Mouse (Mus musculus) heart, embryonic 11.5 days (tissue): ENCODE measurements around the gene Akap2. TPM values are rescaled to one million over a fixed set of nuclear protein-coding genes. Genes with fewer than 3 reads are reported as not detected.

Source experiments
- ATAC-seq: fragments of 200-750 bp; cut with Nextera tagmentation; replicated peaks from 2 replicates; pipeline ENCODE4 v1.8.0; 2017; ENCODE audit warnings: moderate library complexity; ENCODE audit not compliant: insufficient number of reproducible peaks, low FRiP score, low TSS enrichment
- H3K27ac ChIP-seq: fragments of 300-500 bp; sonication (generic); 2 replicates; pipeline ENCODE4 v1.5.1; 2014; ENCODE audit warnings: mild to moderate bottlenecking, low read depth, low read length
- H3K27me3 ChIP-seq: fragments of 300-500 bp; sonication (generic); 2 replicates; pipeline ENCODE4 v1.6.1; 2014; ENCODE audit warnings: mild to moderate bottlenecking, low read length, mixed read lengths; ENCODE audit not compliant: control insufficient read depth, insufficient read depth
- H3K36me3 ChIP-seq: fragments of 300-500 bp; sonication (generic); 2 replicates; pipeline ENCODE4 v1.6.1; 2014; ENCODE audit warnings: mild to moderate bottlenecking, low read length, moderate library complexity, mixed read lengths; ENCODE audit not compliant: control insufficient read depth, insufficient read depth
- H3K4me1 ChIP-seq: fragments of 300-500 bp; sonication (generic); 2 replicates; pipeline ENCODE4 v1.6.1; 2014; ENCODE audit warnings: low read length; ENCODE audit not compliant: control insufficient read depth, insufficient read depth
- H3K4me2 ChIP-seq: fragments of 300-500 bp; sonication (generic); 2 replicates; pipeline ENCODE4 v1.6.1; 2014; ENCODE audit warnings: mild to moderate bottlenecking, moderate library complexity
- H3K4me3 ChIP-seq: fragments of 300-500 bp; sonication (generic); 2 replicates; pipeline ENCODE4 v1.5.1; 2014; ENCODE audit warnings: low read depth, low read length
- H3K9ac ChIP-seq: fragments of 300-500 bp; sonication (generic); 2 replicates; pipeline ENCODE4 v1.6.1; 2014; ENCODE audit warnings: mild to moderate bottlenecking, low read depth, low read length, moderate library complexity
- H3K9me3 ChIP-seq: fragments of 300-500 bp; sonication (generic); replicated peaks from 2 replicates; pipeline ENCODE4 v1.6.1; 2016; ENCODE audit warnings: low read length; ENCODE audit not compliant: control insufficient read depth
- WGBS: fragments of 180-500 bp; shearing (Covaris S2); extraction: QIAGEN DNeasy Blood & Tissue Kit; methylation state at CpG from one replicate; pipeline ENCODE4 v1.1.7; 2014; ENCODE audit not compliant: insufficient replicate concordance; 5-methylcytosine and 5-hydroxymethylcytosine counted together
- polyA plus RNA-seq: library from polyadenylated mRNA; unstranded; fragments of >200 nt; fragmentation: Nextera tagmentation; extraction: Ambion mirVana; gene quantifications from 2 replicates; pipeline ENCODE4 v1.2.1, GENCODE M21; 2014

The Akap2 gene
- polyA plus RNA-seq, 1 experiment from 2014 or later, result 45.9 TPM

DNA sequence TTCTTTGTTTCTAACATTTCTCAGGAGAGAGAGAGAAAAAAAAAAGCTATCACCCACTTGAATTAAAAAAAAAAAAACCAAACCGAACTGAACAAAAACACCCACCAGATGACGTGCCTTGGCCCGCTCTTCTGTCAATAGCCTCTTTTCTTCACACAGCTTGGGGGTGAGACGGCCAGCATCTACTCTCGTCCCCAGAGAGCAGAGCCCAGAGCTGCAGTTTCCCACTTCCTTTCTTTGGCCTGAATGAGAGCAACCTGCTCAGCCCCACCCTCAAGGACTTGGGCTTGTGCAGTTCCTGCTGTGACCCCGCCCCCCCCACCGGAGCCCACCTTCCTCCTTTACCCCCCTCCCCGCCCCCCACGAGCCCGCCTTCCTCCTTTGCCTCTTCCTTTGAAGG lies 150.0 kb downstream of the Akap2 start:
- WGBS, result 54% methylated on average over 10 of the region's 10 CpGs
- no peak for ATAC-seq
- Histone ChIP-seq H3K4me2 (no peak overlapping the region), H3K27me3 (no peaks in the 10 kb centered on the region), H3K9ac (no peak overlapping the region), H3K9me3 (no peaks in the 10 kb centered on the region), H3K27ac (peak overlapping the region; percentile 15; the same call in 1 of the 2 replicates), H3K4me3 (no peak overlapping the region), H3K36me3 (peaks cover 4% of the 10 kb centered on the region; the same call in 1 of the 2 replicates), H3K4me1 (peaks cover 17% of the 10 kb centered on the region)

DNA sequence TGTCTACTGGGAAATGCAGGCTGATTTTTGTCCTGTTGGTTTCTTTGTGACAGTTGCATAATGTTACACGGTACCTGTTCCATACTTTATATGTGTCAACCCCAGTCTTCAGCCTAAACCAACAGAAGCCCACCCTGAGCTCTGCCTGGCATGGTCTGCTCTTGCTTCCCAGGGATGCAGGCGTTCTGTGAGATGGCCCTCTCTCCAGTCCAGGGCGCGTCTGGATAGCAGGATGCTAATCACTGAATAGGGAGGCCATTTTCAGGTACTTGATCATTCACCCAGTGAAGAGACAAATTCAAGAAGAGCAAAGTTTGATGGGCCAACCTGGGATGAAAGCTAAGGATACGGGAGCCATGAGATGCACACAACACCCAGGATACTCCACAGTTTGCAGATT lies 161.7 kb downstream of the Akap2 start:
- 93% methylated on average over 5 of the region's 5 CpGs for WGBS
- Histone ChIP-seq H3K9me3 (no peaks in the 10 kb centered on the region), H3K4me2 (no peak overlapping the region), H3K27me3 (no peaks in the 10 kb centered on the region), H3K4me1 (peaks cover 22% of the 10 kb centered on the region), H3K27ac (no peak overlapping the region), H3K4me3 (no peak overlapping the region), H3K9ac (no peak overlapping the region), H3K36me3 (no peaks in the 10 kb centered on the region)
- no peak for ATAC-seq

DNA sequence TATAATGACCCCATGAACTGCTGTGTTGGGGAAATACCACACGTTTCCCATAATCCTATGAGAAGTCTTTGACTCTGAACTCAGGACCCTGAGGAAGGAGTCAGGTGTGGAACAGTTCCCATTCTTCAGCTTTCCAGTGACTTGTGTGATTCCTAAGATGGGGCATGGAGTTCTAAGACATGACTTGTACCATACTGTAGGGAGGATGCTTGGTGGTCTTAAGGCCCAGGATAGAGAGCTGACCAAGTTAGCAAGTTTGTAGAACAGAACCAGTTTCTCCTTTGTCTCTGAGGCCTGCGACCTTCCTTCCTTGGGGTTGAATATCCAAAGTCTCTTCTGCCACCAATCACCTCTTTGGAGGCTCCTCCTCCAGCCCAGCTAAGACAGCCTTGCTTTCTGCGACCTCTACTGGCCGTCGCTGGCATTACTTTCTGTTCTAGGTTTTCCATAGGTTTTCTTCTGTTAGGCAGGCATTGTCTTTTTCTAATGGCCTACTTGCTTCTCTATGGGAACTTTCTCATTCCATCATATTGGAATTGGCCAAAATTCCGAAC lies 162.4 kb downstream of the Akap2 start:
- Histone ChIP-seq H3K27me3 (no peaks in the 10 kb centered on the region), H3K9ac (no peak overlapping the region), H3K4me1 (peaks cover 27% of the 10 kb centered on the region), H3K4me3 (no peak overlapping the region), H3K27ac (no peak overlapping the region), H3K9me3 (no peaks in the 10 kb centered on the region), H3K36me3 (no peaks in the 10 kb centered on the region), H3K4me2 (no peak overlapping the region)
- WGBS, result 16% methylated on average over 6 of the region's 6 CpGs
- no peak for ATAC-seq

DNA sequence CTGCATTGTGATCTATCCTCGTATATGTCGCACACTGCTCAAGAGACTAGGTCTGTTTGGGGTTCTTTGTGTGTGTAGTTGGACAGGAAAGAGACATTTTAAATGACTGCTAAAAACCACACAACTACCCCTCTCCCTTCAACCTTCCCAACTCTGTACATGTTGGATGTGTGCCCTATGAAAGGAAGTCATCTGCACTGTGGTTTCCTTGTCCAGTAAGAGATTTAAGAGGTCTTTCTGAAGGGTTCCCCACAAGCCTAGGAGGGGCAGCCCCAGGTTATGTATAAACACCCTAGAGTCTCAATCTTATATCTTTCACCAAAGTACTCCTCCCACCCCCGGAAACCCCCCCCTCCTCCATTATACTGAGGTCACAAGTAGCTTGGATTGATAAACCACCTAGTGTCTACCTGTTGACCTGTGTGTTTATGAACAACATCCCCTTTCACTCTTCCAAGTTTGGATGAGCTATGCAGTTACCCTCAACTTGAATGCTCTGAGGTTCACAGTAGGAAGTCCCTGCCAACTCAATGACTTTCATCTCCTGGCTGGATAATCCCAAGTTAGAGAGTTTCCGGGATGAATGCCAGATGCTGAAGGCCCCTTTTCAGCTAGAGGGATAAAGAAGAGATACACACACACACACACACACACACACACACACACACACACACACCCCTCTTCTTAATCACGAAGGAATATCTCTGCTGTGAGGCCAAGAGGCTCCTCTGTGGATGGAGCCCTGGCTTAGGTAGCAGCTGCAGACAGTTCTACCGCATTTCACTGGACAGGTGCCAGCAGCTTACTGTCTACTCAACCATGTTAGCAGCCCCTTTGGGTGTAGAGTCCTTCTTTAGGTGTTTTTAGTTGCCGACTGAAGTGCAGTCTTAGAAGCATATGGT lies 166.3 kb downstream of the Akap2 start:
- Histone ChIP-seq H3K27me3 (no peaks in the 10 kb centered on the region), H3K9ac (no peak overlapping the region), H3K27ac (no peak overlapping the region), H3K36me3 (no peaks in the 10 kb centered on the region), H3K4me3 (no peak overlapping the region), H3K9me3 (no peaks in the 10 kb centered on the region), H3K4me1 (peaks cover 44% of the 10 kb centered on the region), H3K4me2 (no peak overlapping the region)
- WGBS, result 73% methylated on average over 7 of the region's 7 CpGs
- ATAC-seq, result no peak

DNA sequence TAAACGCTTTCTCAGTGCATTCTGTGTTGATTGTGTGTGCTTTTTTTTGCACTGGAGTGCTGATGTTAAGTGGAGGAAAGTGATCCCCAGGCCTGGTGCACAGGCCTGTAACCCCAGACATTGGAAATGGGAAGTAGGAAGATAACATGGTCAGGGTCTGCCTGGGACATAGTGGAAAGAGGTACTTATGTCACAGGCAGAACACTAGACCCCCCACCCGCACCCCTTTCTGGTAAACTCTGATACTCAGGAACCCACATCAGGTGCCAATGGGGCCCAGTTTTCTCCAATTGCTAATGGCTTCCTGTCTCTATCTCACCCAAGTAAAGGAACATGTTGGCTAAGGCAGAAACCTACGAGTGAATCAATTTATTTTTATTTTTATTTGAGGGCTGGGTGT lies 167.1 kb downstream of the Akap2 start:
- Histone ChIP-seq H3K4me2 (no peak overlapping the region), H3K4me1 (peaks cover 44% of the 10 kb centered on the region), H3K27ac (no peak overlapping the region), H3K36me3 (no peaks in the 10 kb centered on the region), H3K27me3 (no peaks in the 10 kb centered on the region), H3K4me3 (no peak overlapping the region), H3K9me3 (no peaks in the 10 kb centered on the region), H3K9ac (no peak overlapping the region)
- WGBS, result 71% methylated on average over 3 of the region's 3 CpGs
- ATAC-seq, result no peak

DNA sequence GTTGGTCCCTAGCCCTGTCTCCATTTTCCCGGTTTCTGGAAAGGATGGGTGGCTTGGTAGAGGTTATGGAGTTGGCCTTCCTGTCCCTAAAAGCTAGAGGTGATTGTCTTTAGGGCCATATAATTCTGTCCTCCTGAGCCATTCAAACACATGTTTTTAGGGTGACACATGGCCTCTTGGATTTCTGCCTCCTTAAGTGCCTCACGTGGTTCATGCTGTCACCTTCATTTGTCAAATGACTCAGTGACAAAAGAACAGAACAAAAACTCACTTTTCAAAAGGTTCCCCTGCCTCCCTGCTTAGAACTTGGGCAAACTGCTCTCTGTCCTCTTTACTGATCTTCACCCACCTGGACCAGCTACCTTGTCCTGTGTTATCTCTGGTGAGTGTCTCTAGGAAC lies 167.7 kb downstream of the Akap2 start:
- no peak overlapping the region for H3K4me2 ChIP-seq
- H3K9me3 ChIP-seq, result no peaks in the 10 kb centered on the region
- H3K36me3 ChIP-seq, result no peaks in the 10 kb centered on the region
- H3K4me1 ChIP-seq, result peaks cover 44% of the 10 kb centered on the region
- H3K4me3 ChIP-seq, result no peak overlapping the region
- ATAC-seq, result no peak
- no peaks in the 10 kb centered on the region for H3K27me3 ChIP-seq
- WGBS, result 61% methylated on average over 2 of the region's 2 CpGs
- no peak overlapping the region for H3K27ac ChIP-seq
- H3K9ac ChIP-seq, result no peak overlapping the region

DNA sequence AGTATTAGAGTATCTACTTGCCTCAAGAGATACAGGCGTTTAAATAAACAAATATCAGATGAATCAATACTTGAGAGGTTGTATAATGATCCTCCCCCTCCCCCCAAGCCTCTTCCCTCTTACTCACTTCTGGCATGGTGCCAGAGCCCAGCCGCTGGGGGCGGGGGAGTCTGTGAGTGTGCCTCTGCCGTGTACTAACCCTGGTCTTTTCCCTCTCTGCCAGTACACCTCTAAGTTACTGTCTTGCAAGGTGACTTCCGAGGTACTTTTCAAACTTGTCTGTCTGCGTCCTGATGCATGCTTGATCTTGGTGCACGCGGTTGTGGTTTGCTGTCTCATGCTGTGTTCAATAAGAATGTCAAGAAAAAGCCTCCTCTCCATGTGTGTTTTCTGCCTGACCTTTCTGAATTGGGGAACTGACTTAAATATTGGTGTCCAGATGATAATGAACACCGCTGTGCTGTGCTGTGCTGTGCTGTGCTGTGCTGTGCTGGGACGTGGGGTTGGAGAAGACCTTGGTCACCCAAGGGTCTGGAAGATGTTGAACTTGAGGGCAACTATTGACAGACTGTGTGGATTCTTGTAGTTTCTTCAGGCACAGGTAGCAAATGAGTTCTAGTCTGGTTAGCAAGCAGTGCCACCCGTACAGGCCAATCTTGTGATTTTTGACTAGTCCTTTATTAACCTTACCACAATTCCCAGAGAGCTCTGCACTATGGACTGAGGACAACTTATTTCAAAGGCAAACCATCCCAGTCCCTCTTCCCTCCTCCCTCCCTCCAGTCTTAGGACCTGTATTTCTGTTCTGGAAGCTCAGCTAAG lies 168.8 kb downstream of the Akap2 start:
- no peak overlapping the region for H3K4me3 ChIP-seq
- peaks cover 44% of the 10 kb centered on the region for H3K4me1 ChIP-seq
- no peak overlapping the region for H3K9ac ChIP-seq
- no peaks in the 10 kb centered on the region for H3K36me3 ChIP-seq
- 59% methylated on average over 11 of the region's 11 CpGs for WGBS
- no peak overlapping the region for H3K4me2 ChIP-seq
- no peak overlapping the region for H3K27ac ChIP-seq
- no peaks in the 10 kb centered on the region for H3K27me3 ChIP-seq
- ATAC-seq, result no peak
- no peaks in the 10 kb centered on the region for H3K9me3 ChIP-seq

DNA sequence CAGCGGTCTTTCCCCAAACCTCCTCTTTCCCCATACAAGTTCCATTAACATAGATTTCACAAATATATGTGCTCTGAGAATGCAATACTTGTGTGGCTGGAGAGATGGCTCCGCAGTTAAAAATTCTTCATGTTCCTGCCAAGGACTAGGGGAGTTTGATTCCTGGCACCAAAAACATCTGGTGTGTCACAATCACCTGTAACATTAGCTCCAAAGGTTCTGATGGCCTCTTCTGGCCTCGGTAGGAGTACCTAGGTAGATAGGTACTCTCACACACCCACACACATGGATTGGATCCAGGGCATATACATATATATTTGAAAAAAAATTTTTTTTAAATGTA lies 169.4 kb downstream of the Akap2 start:
- ATAC-seq, result no peak
- Histone ChIP-seq H3K36me3 (no peaks in the 10 kb centered on the region), H3K9ac (no peak overlapping the region), H3K4me3 (no peak overlapping the region), H3K27me3 (no peaks in the 10 kb centered on the region), H3K27ac (no peak overlapping the region), H3K9me3 (no peaks in the 10 kb centered on the region), H3K4me1 (peaks cover 42% of the 10 kb centered on the region), H3K4me2 (no peak overlapping the region)
- WGBS, result 90% methylated on average over 3 of the region's 3 CpGs
